Mouse (Mus musculus) hematopoietic stem cell, adult 5-6 weeks (primary cell): Measurements from ENCODE around the gene Milr1. TPM values are rescaled to one million over a fixed set of nuclear protein-coding genes. Genes with fewer than 3 reads are reported as not detected.
"Not testable (repeated sequence)": the region's sequence is repeated elsewhere in the genome, so short reads cannot be mapped to it uniquely, and the experiment has no call there.

ENCODE experiments used
- ATAC-seq, 2 experiments: fragments of 125-278 bp in 1 of 2; replicated peaks in 1 of 2; 2 replicates each; pipeline ENCODE4 v1.8.0; 2016 to 2017; ENCODE audit warnings: inconsistent platforms in 2 of 2, mild to moderate bottlenecking in 2 of 2, moderate number of reproducible peaks in 2 of 2, low read depth in 1 of 2, moderate TSS enrichment in 1 of 2; ENCODE audit not compliant: low FRiP score in 2 of 2, poor library complexity in 2 of 2, severe bottlenecking in 2 of 2, insufficient read depth in 1 of 2, low TSS enrichment in 1 of 2
- total RNA-seq: library from RNA; stranded (forward); fragments of 172-1452, 232-1000 nt; gene quantifications from 2 replicates; pipeline ENCODE4 v1.2.3, GENCODE M21; 2017

The Milr1 gene
- total RNA-seq, 1 experiment from 2014 or later = 51.9 TPM

DNA sequence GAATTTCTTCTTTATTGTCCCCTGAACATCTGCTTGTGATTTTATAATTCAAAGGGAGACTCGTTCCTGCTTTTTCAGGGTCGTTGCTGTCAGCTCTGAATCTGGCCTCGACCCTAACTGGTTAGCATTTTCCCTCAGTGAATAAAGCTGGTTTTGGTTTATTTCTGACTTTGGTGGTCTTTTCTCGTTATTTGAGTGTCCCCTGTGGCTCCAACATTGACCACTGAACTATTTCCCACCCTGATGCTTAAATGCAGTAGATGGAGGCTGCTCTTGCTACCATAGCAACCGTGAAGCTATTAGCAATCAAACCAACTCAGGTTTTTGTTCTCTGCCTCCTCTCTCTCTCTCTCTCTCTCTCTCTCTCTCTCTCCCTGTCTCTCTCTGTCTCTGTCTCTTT lies 23.1 kb upstream of the Milr1 start:
- no peak for ATAC-seq

DNA sequence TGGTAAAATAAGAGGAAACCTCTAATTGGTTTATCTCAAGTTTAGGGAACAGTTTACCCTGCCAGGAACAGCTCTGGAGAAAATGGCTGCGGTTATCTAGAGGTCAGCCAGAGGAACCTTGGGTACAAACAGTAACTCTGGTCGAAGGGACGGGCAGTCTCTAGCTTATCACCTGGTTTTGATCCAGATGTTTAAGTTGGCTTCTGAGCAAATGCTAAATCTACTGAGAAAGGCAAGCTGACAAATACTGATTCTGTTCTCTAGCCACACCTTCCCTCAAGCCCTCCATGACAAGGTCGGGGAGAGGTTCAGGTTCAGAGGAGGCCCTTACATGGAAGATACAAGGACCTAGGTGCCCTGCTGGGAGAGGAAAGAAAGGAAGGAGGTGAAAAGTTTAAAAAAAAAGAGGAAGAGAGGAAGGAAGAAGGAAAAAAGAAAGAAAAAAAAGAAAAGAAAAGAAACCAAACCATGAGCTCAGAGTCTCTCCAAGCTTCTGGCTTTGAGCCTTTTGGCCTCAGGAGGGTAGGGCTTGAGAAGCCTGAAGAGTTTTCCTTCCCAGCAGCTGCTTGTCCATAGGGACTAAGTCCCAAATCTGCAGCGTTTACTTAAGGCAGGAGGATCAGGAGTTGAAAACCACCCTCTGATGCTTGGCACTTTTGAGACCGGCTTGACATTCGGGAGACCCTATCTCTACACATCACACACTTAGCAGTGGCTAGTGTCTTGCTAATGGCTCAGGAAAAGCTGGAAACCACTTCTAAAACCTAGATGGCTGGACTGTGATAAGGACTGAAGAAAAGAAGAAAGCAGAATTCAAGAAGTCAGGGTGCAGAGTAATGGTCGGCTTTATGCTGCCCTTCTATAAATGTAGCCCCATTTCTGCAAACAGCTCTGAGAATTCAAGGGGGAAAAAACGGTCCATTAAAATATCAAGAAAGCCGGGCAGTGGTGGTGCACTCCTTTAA lies 22.3 kb upstream of the Milr1 start:
- no peak for ATAC-seq

DNA sequence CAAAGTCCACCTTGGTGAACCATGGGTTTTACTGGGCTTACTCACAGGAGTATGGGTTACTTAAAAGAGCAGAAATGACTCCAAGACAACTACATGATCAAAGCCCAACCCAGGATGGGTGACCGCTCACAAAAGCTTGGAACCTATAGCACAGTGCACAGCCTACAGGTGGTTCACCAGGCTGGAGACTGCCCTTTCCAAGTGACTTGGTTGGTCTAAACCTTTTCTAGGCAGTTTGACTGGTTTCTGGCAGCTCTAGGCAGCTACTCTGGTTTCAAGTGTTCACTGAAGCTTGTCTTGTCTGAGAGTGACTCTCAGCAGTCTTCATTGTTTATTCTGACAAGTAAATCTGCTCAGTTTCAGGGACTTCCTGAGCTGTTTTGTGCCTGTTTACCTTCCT lies 21.4 kb upstream of the Milr1 start:
- ATAC-seq = no peak

GRCm38 (mm10) chr11:106730714-106731113 lies 20.3 kb upstream of the Milr1 start:
- ATAC-seq = no peak

DNA sequence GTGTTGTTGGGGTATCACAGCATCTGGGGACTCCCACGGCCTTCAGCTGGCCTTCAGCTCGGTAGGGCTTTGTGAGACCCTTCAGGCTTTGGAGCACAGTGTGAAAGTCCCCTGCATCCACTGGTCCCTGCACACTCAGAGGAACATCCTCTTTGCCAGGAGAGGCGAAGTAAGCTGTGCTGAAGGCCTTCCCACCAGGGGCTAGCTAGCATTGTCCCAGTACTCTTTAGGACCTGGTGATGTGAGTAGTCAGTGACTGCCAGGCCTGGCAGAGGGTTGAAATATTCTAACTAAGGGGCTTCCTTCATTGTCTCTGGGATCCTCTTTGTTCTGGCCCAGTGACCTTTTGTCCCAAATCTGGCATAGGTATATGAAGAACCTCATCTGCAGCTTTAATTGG lies 14.4 kb upstream of the Milr1 start:
- ATAC-seq = no peak

- peak; percentile 48 to 56; a peak in 1 of 4 replicates for ATAC-seq
These were observed 13.8 kb upstream of the Milr1 start for GRCm38 (mm10) chr11:106737178-106737621.

DNA sequence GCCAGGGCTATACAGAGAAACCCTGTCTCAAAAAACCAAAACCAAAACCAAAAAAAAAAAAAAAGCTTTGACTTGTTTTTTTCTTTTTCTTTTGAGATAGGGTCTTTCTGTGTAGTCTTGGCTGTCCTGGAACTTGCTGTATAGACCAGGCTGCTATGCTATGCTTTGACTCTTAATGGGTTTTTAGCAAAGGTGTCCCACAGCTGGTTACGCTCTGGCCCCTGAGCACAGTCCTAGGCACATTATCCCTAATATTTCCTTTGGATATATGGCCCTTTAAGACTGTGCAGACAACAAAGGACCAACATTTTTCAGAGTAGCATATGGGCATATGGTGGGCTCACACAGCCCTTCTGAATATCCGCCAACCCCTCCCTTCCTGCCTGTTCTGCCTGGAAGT lies 11.9 kb upstream of the Milr1 start:
- no peak for ATAC-seq

GRCm38 (mm10) chr11:106740724-106741123 lies 10.3 kb upstream of the Milr1 start:
- not testable (repeated sequence) for ATAC-seq

DNA sequence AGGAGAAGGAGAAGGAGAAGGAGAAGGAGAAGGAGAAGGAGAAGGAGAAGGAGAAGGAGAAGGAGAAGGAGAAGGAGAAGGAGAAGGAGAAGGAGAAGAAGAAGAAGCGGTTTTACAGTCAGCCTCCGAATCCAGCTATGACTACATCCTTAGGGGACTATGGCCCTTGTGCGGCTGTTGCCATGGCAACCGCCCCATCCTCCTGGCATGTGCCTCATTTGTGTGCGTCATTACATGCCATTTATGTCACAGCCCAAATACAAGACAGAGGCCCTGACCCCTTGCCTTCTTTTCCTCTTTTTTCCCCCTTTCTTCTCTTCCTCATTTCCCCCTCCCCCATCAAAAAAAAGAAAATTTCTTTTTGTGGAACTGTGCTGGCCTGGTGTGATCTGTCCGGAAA lies 9.8 kb upstream of the Milr1 start:
- no peak for ATAC-seq

DNA sequence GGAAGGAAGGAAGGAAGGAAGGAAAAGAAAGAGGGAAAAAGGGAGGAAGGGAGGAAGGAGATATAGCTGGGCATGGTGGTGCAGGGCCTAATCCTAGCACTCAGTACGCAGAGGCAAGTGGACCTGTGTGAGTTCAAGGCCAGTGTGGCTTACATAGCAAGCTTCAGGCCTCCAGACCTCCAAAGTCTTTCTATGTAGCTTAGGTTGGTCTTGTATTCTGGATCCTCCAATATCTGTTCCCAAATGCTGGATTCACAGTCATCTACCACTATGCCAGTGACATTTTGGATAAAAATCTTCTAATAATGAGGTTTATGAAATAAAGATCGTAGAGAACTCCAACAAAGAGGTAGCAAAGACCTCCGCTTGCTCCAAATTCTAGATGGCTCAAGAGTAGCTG lies 9.2 kb upstream of the Milr1 start:
- no peak for ATAC-seq

DNA sequence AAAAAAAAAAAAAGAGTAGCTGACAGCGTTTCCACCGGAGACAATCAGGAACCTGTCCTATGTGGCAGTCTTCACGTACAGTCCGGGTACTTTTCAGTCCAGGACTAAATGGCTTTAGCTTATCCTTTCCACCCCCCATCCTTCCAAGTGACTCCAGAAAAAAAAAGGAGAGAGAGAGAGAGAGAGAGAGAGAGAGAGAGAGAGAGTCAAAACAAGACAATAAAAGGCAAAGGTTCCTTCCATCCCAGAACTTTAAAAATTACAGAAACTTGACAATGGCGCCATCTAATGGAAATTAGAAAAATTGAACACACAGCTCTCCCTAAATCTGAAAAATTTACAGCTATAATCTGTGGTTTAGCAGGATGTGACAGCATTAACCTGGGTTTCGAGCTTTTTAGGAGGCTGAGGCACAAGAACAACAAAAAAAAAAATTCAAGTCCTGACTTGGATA lies 8.6 kb upstream of the Milr1 start:
- ATAC-seq = peak; percentile 36 to 42; a peak in 3 of 4 replicates

- ATAC-seq = no peak
These were observed 6.1 kb upstream of the Milr1 start for GRCm38 (mm10) chr11:106744949-106745348.

DNA sequence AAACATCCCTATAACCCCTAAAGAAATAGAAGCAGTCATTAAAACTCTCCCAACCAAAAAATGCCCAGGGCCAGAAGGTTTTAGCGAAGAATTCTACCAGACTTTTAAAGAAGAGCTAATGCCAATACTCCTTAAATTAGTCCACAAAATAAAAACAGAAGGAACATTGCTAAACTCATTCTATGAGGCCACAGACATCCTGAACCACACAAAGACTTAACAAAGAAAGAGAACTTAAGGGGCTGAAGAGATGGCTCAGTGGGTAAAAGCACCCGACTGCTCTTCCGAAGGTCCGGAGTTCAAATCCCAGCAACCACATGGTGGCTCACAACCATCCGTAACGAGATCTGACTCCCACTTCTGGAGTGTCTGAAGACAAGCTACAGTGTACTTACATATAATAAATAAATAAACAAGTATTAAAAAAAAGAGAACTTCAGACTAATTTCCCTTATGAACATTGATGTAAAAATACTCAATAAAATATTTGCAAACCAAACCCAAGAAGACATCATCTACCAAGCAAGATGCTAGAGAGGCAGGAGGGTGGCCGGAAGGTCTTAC lies 1.4 kb upstream of the Milr1 start:
- ATAC-seq = not testable (repeated sequence)

- ATAC-seq = peak; percentile 31 to 46; a peak in 2 of 4 replicates
These were observed 790 bp upstream of the Milr1 start, which contains the start of gene Pecam1 for GRCm38 (mm10) chr11:106750121-106750751. Gene Pecam1 (minus strand): TSS chr11:106750628.

GRCm38 (mm10) chr11:106752103-106752502 lies 1.1 kb downstream of the Milr1 start:
- peak; percentile 65 to 85 for ATAC-seq

DNA sequence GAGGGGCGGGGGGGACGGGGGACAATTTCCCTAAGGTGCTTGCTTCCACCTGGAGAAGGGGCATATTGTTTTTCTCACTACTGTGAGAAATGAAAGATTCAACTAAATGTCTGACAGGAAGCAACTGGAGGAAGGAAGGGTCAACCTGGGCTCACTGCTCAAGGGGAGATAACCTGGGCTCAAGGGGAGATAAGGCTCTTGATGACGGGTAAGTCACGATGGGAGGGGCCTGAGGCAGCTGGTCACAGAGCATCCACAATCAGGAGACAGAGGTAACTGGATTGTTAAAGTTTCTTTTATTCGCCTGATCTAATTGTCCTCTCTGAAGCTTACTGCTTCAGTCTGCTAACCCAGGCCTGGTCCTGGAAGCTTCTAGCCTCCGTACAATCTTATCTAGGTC lies 2.3 kb downstream of the Milr1 start:
- no peak for ATAC-seq

DNA sequence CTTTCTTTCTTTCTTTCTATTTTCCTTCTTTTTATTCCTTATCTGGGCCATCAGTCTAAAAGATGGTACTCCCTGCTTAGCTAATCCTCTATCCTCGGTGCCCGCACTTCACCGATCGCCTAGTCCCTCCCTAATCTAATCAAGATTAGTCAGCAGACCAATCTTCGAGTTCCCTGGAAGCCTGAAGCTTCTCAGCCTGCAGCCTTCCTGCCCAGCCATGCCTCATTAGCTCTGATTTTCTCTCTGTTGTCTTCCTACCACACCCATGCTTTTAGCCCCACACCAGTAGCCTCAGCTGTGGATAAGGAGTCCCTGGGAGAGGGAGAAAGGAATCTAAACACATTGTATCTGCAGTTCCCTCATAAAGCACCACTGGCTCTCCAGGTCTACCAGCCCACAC lies 4.6 kb downstream of the Milr1 start:
- no peak for ATAC-seq

- peak; percentile 51 to 66; a peak in 2 of 4 replicates for ATAC-seq
These were observed 8.0 kb downstream of the Milr1 start for GRCm38 (mm10) chr11:106759028-106759427.
